Mouse (Mus musculus): ENCODE data around the gene Nfib. TPM values are rescaled to one million over a fixed set of nuclear protein-coding genes. Genes with fewer than 3 reads are reported as not detected.

The Nfib gene
- polyA plus RNA-seq, 1 experiment from 2014 or later = 13.3 TPM

- peaks cover 17% of the 10 kb centered on the region for H3K4me1 ChIP-seq (replicated peaks; ENCODE audit: insufficient read depth, low read length)
- no peak overlapping the region for H3K4me3 ChIP-seq (replicated peaks; ENCODE audit: low read depth, low read length)
- no peaks in the 10 kb centered on the region for H3K9me3 ChIP-seq (replicated peaks; ENCODE audit: low read length)
- H3K9ac ChIP-seq (ENCODE audit: low read depth, low read length) = no peak overlapping the region
- H3K36me3 ChIP-seq (ENCODE audit: insufficient read depth, low read length) = no peaks in the 10 kb centered on the region
- DNase-seq (ENCODE audit: low spot score) (no peak), ATAC-seq (replicated peaks; ENCODE audit: low FRiP score, low read depth) (no peak)
- WGBS = 83% methylated on average over 2 of the region's 2 CpGs
- no peaks in the 10 kb centered on the region for H3K27me3 ChIP-seq (ENCODE audit: insufficient read depth, low read length)
- H3K27ac ChIP-seq = no peak overlapping the region
- no peak for TF ChIP-seq CTCF (IDR thresholded peaks at IDR 0.05; ENCODE audit: low read depth)
- no peak overlapping the region for H3K4me2 ChIP-seq (ENCODE audit: low read length)
Measured at GRCm38 (mm10) chr4:82461676-82462075, 243.9 kb downstream of the Nfib start.

GRCm38 (mm10) chr4:82458895-82459294, 246.7 kb downstream of the Nfib start:
- Histone ChIP-seq H3K4me1 (replicated peaks; ENCODE audit: insufficient read depth, low read length) (peaks cover 14% of the 10 kb centered on the region), H3K9me3 (replicated peaks; ENCODE audit: low read length) (no peaks in the 10 kb centered on the region), H3K27ac (no peak overlapping the region), H3K4me2 (ENCODE audit: low read length) (no peak overlapping the region), H3K9ac (ENCODE audit: low read depth, low read length) (no peak overlapping the region), H3K4me3 (replicated peaks; ENCODE audit: low read depth, low read length) (no peak overlapping the region), H3K27me3 (ENCODE audit: insufficient read depth, low read length) (no peaks in the 10 kb centered on the region), H3K36me3 (ENCODE audit: insufficient read depth, low read length) (no peaks in the 10 kb centered on the region)
- ATAC-seq (replicated peaks; ENCODE audit: low FRiP score, low read depth) (no peak), DNase-seq (ENCODE audit: low spot score) (no peak)
- WGBS = 96% methylated on average over 10 of the region's 10 CpGs
- TF ChIP-seq CTCF (IDR thresholded peaks at IDR 0.05; ENCODE audit: low read depth) = no peak

- H3K9me3 ChIP-seq (replicated peaks; ENCODE audit: low read length) = no peaks in the 10 kb centered on the region
- no peak overlapping the region for H3K4me3 ChIP-seq (replicated peaks; ENCODE audit: low read depth, low read length)
- H3K4me1 ChIP-seq (replicated peaks; ENCODE audit: insufficient read depth, low read length) = peaks cover 14% of the 10 kb centered on the region
- DNase-seq (ENCODE audit: low spot score) = no peak
- H3K4me2 ChIP-seq (ENCODE audit: low read length) = no peak overlapping the region
- no peaks in the 10 kb centered on the region for H3K27me3 ChIP-seq (ENCODE audit: insufficient read depth, low read length)
- TF ChIP-seq CTCF (IDR thresholded peaks at IDR 0.05; ENCODE audit: low read depth) = no peak
- no peak overlapping the region for H3K9ac ChIP-seq (ENCODE audit: low read depth, low read length)
- H3K36me3 ChIP-seq (ENCODE audit: insufficient read depth, low read length) = no peaks in the 10 kb centered on the region
- no peak overlapping the region for H3K27ac ChIP-seq
- WGBS = 77% methylated on average over 5 of the region's 5 CpGs
- ATAC-seq (replicated peaks; ENCODE audit: low FRiP score, low read depth) = 0 out of 2 replicates have a peak, but pooled peaks have one; percentile 17
Measured at GRCm38 (mm10) chr4:82456908-82457307, 248.6 kb downstream of the Nfib start.

- DNase-seq (ENCODE audit: low spot score) = peak; percentile 57
- WGBS = 20% methylated on average over 3 of the region's 3 CpGs
- ATAC-seq (replicated peaks; ENCODE audit: low FRiP score, low read depth) = no peak
- no peaks in the 10 kb centered on the region for H3K27me3 ChIP-seq (ENCODE audit: insufficient read depth, low read length)
- TF ChIP-seq CTCF (IDR thresholded peaks at IDR 0.05; ENCODE audit: low read depth) = no peak
- H3K4me2 ChIP-seq (ENCODE audit: low read length) = no peak overlapping the region
- peaks cover 14% of the 10 kb centered on the region for H3K4me1 ChIP-seq (replicated peaks; ENCODE audit: insufficient read depth, low read length)
- no peak overlapping the region for H3K4me3 ChIP-seq (replicated peaks; ENCODE audit: low read depth, low read length)
- no peaks in the 10 kb centered on the region for H3K36me3 ChIP-seq (ENCODE audit: insufficient read depth, low read length)
- H3K27ac ChIP-seq = no peak overlapping the region
- H3K9me3 ChIP-seq (replicated peaks; ENCODE audit: low read length) = no peaks in the 10 kb centered on the region
- H3K9ac ChIP-seq (ENCODE audit: low read depth, low read length) = no peak overlapping the region
Measured at GRCm38 (mm10) chr4:82456323-82456713, 249.2 kb downstream of the Nfib start.

GRCm38 (mm10) chr4:82455617-82456322, 249.8 kb downstream of the Nfib start:
- Histone ChIP-seq H3K36me3 (ENCODE audit: insufficient read depth, low read length) (no peaks in the 10 kb centered on the region), H3K4me1 (replicated peaks; ENCODE audit: insufficient read depth, low read length) (peaks cover 14% of the 10 kb centered on the region), H3K4me2 (ENCODE audit: low read length) (no peak overlapping the region), H3K9me3 (replicated peaks; ENCODE audit: low read length) (no peaks in the 10 kb centered on the region), H3K9ac (ENCODE audit: low read depth, low read length) (no peak overlapping the region), H3K27ac (peak overlapping the region; percentile 42), H3K4me3 (replicated peaks; ENCODE audit: low read depth, low read length) (no peak overlapping the region), H3K27me3 (ENCODE audit: insufficient read depth, low read length) (no peaks in the 10 kb centered on the region)
- DNase-seq (ENCODE audit: low spot score) = peak; percentile 52
- no peak; the same call in 1 of the 2 replicates for ATAC-seq (replicated peaks; ENCODE audit: low FRiP score, low read depth)
- WGBS = 69% methylated on average over 8 of the region's 8 CpGs
- TF ChIP-seq CTCF (IDR thresholded peaks at IDR 0.05; ENCODE audit: low read depth) = no peak

- no peaks in the 10 kb centered on the region for H3K36me3 ChIP-seq (ENCODE audit: insufficient read depth, low read length)
- peaks cover 14% of the 10 kb centered on the region for H3K4me1 ChIP-seq (replicated peaks; ENCODE audit: insufficient read depth, low read length)
- H3K9ac ChIP-seq (ENCODE audit: low read depth, low read length) = no peak overlapping the region
- H3K27ac ChIP-seq = no peak overlapping the region
- no peak overlapping the region for H3K4me3 ChIP-seq (replicated peaks; ENCODE audit: low read depth, low read length)
- no peaks in the 10 kb centered on the region for H3K9me3 ChIP-seq (replicated peaks; ENCODE audit: low read length)
- ATAC-seq (replicated peaks; ENCODE audit: low FRiP score, low read depth) (no peak), DNase-seq (ENCODE audit: low spot score) (no peak)
- WGBS = 92% methylated on average over 4 of the region's 4 CpGs
- no peak overlapping the region for H3K4me2 ChIP-seq (ENCODE audit: low read length)
- TF ChIP-seq CTCF (IDR thresholded peaks at IDR 0.05; ENCODE audit: low read depth) = no peak
- no peaks in the 10 kb centered on the region for H3K27me3 ChIP-seq (ENCODE audit: insufficient read depth, low read length)
Measured at GRCm38 (mm10) chr4:82454989-82455388, 250.6 kb downstream of the Nfib start.

- H3K9me3 ChIP-seq (replicated peaks; ENCODE audit: low read length) = no peaks in the 10 kb centered on the region
- H3K9ac ChIP-seq (ENCODE audit: low read depth, low read length) = no peak overlapping the region
- no peak overlapping the region for H3K27ac ChIP-seq
- no peak for TF ChIP-seq CTCF (IDR thresholded peaks at IDR 0.05; ENCODE audit: low read depth)
- H3K4me1 ChIP-seq (replicated peaks; ENCODE audit: insufficient read depth, low read length) = peaks cover 14% of the 10 kb centered on the region
- DNase-seq (ENCODE audit: low spot score) (no peak), ATAC-seq (replicated peaks; ENCODE audit: low FRiP score, low read depth) (no peak)
- no peaks in the 10 kb centered on the region for H3K36me3 ChIP-seq (ENCODE audit: insufficient read depth, low read length)
- H3K4me3 ChIP-seq (replicated peaks; ENCODE audit: low read depth, low read length) = no peak overlapping the region
- H3K27me3 ChIP-seq (ENCODE audit: insufficient read depth, low read length) = no peaks in the 10 kb centered on the region
- H3K4me2 ChIP-seq (ENCODE audit: low read length) = no peak overlapping the region
Measured at GRCm38 (mm10) chr4:82453341-82453740, 252.2 kb downstream of the Nfib start.

Data from kidney, postnatal 0 days (tissue).